Mouse (Mus musculus): ENCODE measurements around the gene Psen1. TPM values are rescaled to one million over a fixed set of nuclear protein-coding genes. Genes with fewer than 3 reads are reported as not detected.

The Psen1 gene
- polyA plus RNA-seq, 1 experiment from 2014 or later = 70.0 TPM

DNA sequence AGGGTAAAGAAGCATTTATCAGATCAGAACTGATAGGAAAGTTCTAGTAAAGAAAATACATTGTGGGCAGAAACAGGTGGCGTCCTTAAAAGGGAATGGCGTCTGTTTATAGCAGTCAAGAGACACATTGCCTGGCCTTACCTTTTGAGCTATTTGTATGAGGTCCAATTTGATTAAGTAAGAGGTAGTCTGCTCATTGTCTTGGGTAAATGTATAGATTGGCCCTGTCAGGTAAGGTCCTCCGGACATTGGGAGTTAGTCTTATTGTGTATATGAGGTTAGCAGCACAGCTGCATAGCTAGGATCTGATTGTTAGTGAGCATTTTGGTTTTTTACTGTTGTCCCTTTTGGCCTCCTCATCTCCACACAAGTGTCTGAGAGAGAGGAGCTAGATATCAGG is 6.7 kb downstream of the Psen1 start:
- Histone ChIP-seq H3K9me3 (ENCODE audit: low read length) (no peaks in the 10 kb centered on the region), H3K27me3 (ENCODE audit: insufficient read depth, low read length) (no peaks in the 10 kb centered on the region), H3K9ac (replicated peaks; ENCODE audit: low read length) (no peak overlapping the region), H3K4me2 (replicated peaks; ENCODE audit: low read depth, low read length) (no peak overlapping the region), H3K36me3 (ENCODE audit: insufficient read depth, low read length) (peaks cover 5% of the 10 kb centered on the region), H3K4me3 (ENCODE audit: low read length) (no peak overlapping the region), H3K4me1 (ENCODE audit: insufficient read depth, low read length) (peaks cover 27% of the 10 kb centered on the region), H3K27ac (ENCODE audit: low read length) (no peak overlapping the region)
- no peak for ATAC-seq (ENCODE audit: low FRiP score, low TSS enrichment)
- whole genome bisulfite sequencing = 94% methylated on average over 3 of the region's 3 CpGs

GRCm38 (mm10) chr12:83698637-83699036 is 10.7 kb downstream of the Psen1 start:
- Histone ChIP-seq H3K27me3 (ENCODE audit: insufficient read depth, low read length) (no peaks in the 10 kb centered on the region), H3K4me3 (ENCODE audit: low read length) (no peak overlapping the region), H3K4me1 (ENCODE audit: insufficient read depth, low read length) (peaks cover 15% of the 10 kb centered on the region), H3K9me3 (ENCODE audit: low read length) (no peaks in the 10 kb centered on the region), H3K36me3 (ENCODE audit: insufficient read depth, low read length) (peaks cover 2% of the 10 kb centered on the region; the same call in 1 of the 2 replicates), H3K27ac (ENCODE audit: low read length) (peak overlapping the region; percentile 52; the same call in 1 of the 2 replicates), H3K9ac (replicated peaks; ENCODE audit: low read length) (no peak overlapping the region; the same call in 1 of the 2 replicates), H3K4me2 (replicated peaks; ENCODE audit: low read depth, low read length) (no peak overlapping the region)
- no peak for ATAC-seq (ENCODE audit: low FRiP score, low TSS enrichment)
- WGBS = 77% methylated on average over 4 of the region's 4 CpGs

GRCm38 (mm10) chr12:83701608-83702007 is 13.7 kb downstream of the Psen1 start:
- Histone ChIP-seq H3K9ac (replicated peaks; ENCODE audit: low read length) (no peak overlapping the region), H3K27me3 (ENCODE audit: insufficient read depth, low read length) (no peaks in the 10 kb centered on the region), H3K27ac (ENCODE audit: low read length) (no peak overlapping the region), H3K4me1 (ENCODE audit: insufficient read depth, low read length) (peaks cover 15% of the 10 kb centered on the region), H3K4me3 (ENCODE audit: low read length) (no peak overlapping the region), H3K36me3 (ENCODE audit: insufficient read depth, low read length) (peaks cover 5% of the 10 kb centered on the region; the same call in 1 of the 2 replicates), H3K9me3 (ENCODE audit: low read length) (no peaks in the 10 kb centered on the region), H3K4me2 (replicated peaks; ENCODE audit: low read depth, low read length) (no peak overlapping the region)
- ATAC-seq (ENCODE audit: low FRiP score, low TSS enrichment) = no peak
- 95% methylated on average over 7 of the region's 7 CpGs for WGBS

- Histone ChIP-seq H3K9me3 (ENCODE audit: low read length) (no peaks in the 10 kb centered on the region), H3K9ac (replicated peaks; ENCODE audit: low read length) (no peak overlapping the region), H3K4me2 (replicated peaks; ENCODE audit: low read depth, low read length) (no peak overlapping the region), H3K4me1 (ENCODE audit: insufficient read depth, low read length) (peaks cover 15% of the 10 kb centered on the region), H3K27me3 (ENCODE audit: insufficient read depth, low read length) (no peaks in the 10 kb centered on the region), H3K36me3 (ENCODE audit: insufficient read depth, low read length) (peaks cover 5% of the 10 kb centered on the region; the same call in 1 of the 2 replicates), H3K27ac (ENCODE audit: low read length) (no peak overlapping the region), H3K4me3 (ENCODE audit: low read length) (no peak overlapping the region)
- WGBS = 78% methylated on average over 4 of the region's 4 CpGs
- ATAC-seq (ENCODE audit: low FRiP score, low TSS enrichment) = no peak
Measured at GRCm38 (mm10) chr12:83702796-83703195, 14.8 kb downstream of the Psen1 start.

GRCm38 (mm10) chr12:83706951-83707350 is 19.0 kb downstream of the Psen1 start:
- no peak for ATAC-seq (ENCODE audit: low FRiP score, low TSS enrichment)
- Histone ChIP-seq H3K36me3 (ENCODE audit: insufficient read depth, low read length) (peaks cover 6% of the 10 kb centered on the region; the same call in 1 of the 2 replicates), H3K27me3 (ENCODE audit: insufficient read depth, low read length) (no peaks in the 10 kb centered on the region), H3K9ac (replicated peaks; ENCODE audit: low read length) (no peak overlapping the region), H3K27ac (ENCODE audit: low read length) (no peak overlapping the region), H3K4me2 (replicated peaks; ENCODE audit: low read depth, low read length) (no peak overlapping the region), H3K9me3 (ENCODE audit: low read length) (no peaks in the 10 kb centered on the region), H3K4me3 (ENCODE audit: low read length) (no peak overlapping the region), H3K4me1 (ENCODE audit: insufficient read depth, low read length) (no peaks in the 10 kb centered on the region)
- 62% methylated on average over 4 of the region's 4 CpGs for WGBS

DNA sequence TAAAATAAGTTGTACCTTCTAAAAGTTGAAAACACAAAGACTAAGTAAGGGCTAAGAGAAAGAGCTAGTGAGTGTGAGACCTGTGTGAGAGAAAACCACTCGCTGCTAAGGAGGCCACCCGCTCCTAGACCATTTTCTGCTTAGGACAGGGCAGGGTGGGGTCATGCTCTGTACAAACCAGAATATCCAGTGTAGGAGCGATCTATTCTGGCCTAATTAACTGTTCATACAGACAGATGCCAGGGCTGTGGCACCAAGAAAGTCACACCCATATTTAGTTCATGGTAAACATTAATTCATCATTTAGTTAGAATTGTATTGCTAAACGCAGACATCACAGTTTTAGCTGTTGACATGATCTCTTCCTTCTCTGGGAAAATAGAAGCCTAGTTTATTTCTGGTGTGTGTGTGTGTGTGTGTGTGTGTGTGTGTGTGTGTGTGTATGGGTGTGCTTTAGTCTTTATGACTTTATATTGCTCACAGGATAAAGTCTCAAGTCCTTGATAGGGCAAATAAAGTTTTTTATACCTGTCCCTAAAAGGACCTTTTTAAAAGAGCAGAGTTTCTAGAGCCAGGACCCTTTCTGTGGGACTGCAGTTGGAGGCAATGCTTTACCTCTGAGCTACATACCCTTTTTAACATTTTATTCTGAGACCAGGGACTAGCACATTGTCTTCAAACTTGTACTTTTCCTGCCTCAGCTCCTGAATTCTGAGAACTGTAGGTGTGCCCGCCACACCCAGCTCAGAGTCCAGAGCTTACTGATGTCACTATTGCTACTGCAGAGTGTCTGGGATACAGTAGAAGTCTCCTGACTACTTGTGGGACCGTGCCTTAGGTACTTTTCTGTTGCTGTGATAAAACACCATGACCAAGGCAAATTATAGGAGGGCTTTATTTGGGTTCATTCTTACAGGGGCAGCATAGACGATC is 20.5 kb downstream of the Psen1 start:
- Histone ChIP-seq H3K9ac (replicated peaks; ENCODE audit: low read length) (no peak overlapping the region), H3K4me1 (ENCODE audit: insufficient read depth, low read length) (no peaks in the 10 kb centered on the region), H3K27ac (ENCODE audit: low read length) (no peak overlapping the region), H3K9me3 (ENCODE audit: low read length) (no peaks in the 10 kb centered on the region), H3K27me3 (ENCODE audit: insufficient read depth, low read length) (no peaks in the 10 kb centered on the region), H3K4me3 (ENCODE audit: low read length) (no peak overlapping the region), H3K36me3 (ENCODE audit: insufficient read depth, low read length) (peaks cover 20% of the 10 kb centered on the region; the same call in 1 of the 2 replicates), H3K4me2 (replicated peaks; ENCODE audit: low read depth, low read length) (no peak overlapping the region)
- ATAC-seq (ENCODE audit: low FRiP score, low TSS enrichment) = no peak
- 80% methylated on average over 7 of the region's 7 CpGs for WGBS

DNA sequence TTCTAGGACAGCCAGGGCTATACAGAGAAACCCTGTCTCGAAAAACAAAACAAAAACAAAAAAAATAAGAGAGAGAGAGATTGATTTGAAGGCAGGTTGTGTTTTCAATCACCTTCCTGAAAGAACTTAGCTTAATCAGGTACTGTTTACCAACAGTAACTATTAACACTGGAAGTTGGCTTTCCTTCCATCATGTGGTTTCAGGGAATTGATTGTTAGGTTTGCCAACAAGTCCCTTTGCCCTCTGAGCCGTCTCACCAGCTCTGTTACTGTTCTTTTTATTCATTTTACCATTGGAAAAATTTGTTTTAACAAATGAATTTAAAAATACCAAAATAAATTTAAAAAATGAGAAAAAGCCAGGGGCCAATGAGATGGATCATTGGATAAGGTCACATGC is 22.0 kb downstream of the Psen1 start:
- no peak overlapping the region for H3K27ac ChIP-seq (ENCODE audit: low read length)
- no peaks in the 10 kb centered on the region for H3K9me3 ChIP-seq (ENCODE audit: low read length)
- no peaks in the 10 kb centered on the region for H3K27me3 ChIP-seq (ENCODE audit: insufficient read depth, low read length)
- no peak overlapping the region for H3K9ac ChIP-seq (replicated peaks; ENCODE audit: low read length)
- 95% methylated on average over 2 of the region's 2 CpGs for WGBS
- ATAC-seq (ENCODE audit: low FRiP score, low TSS enrichment) = no peak
- H3K4me1 ChIP-seq (ENCODE audit: insufficient read depth, low read length) = no peaks in the 10 kb centered on the region
- H3K4me3 ChIP-seq (ENCODE audit: low read length) = no peak overlapping the region
- peaks cover 25% of the 10 kb centered on the region; the same call in 1 of the 2 replicates for H3K36me3 ChIP-seq (ENCODE audit: insufficient read depth, low read length)
- no peak overlapping the region for H3K4me2 ChIP-seq (replicated peaks; ENCODE audit: low read depth, low read length)

DNA sequence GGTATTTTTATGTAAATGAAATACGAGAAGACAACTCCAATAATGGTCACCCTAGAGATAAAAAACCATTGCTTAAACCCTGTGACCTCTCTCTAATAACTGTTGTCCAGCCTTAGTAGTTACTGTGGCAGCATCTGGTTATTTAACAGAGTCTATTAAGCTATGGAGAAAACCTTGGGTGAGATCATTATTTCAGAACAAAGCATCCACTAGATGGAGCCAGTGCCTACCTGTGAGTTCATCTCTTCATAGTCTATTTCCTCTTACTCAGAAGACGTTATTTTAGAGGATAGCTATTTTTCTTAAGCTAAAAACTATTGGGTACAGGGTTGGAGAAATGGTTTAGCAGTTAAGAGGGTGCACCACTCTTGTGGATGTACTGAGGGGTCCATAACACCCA is 25.8 kb downstream of the Psen1 start:
- Histone ChIP-seq H3K9me3 (ENCODE audit: low read length) (no peaks in the 10 kb centered on the region), H3K4me2 (replicated peaks; ENCODE audit: low read depth, low read length) (no peak overlapping the region), H3K4me3 (ENCODE audit: low read length) (no peak overlapping the region), H3K36me3 (ENCODE audit: insufficient read depth, low read length) (peaks cover 37% of the 10 kb centered on the region), H3K4me1 (ENCODE audit: insufficient read depth, low read length) (no peaks in the 10 kb centered on the region), H3K27me3 (ENCODE audit: insufficient read depth, low read length) (no peaks in the 10 kb centered on the region), H3K27ac (ENCODE audit: low read length) (no peak overlapping the region), H3K9ac (replicated peaks; ENCODE audit: low read length) (no peak overlapping the region)
- 43% methylated on average over 2 of the region's 2 CpGs for whole genome bisulfite sequencing
- no peak; the same call in 1 of the 2 replicates for ATAC-seq (ENCODE audit: low FRiP score, low TSS enrichment)

DNA sequence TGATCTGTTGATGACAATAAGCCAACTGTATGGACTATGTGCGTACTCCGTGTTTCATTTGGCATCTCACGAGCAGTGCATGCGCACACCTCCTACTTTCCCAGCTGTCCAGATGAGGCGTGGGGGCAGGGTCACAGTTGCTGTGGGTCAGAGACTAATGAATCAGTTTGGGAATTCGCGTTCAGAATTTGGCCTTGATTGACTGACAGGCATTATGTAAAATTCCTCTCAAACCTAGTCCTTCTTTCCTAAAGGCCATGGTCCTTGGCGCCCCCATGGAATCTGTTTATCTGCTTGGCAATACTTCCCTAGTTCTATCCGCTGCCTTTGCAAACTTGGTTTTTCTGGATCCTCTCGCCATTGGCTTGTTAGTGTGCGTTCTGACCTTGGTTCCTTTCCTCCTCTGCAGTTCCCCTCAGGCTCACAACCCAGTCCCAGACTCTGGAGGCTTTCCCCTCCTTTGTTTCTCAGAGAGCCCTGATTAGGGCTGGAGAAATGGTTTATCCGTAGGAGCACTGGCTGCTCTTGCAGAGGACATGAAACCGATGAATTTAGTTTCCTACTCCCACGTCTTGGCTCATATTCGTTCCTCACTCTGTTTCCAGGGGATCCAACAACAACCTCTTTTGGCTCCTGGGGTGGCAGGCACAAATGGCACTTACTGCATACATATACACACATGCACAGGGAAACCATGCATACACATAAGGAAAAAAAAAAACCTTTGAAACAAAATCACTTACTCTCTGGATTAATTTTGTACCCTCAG is 28.6 kb downstream of the Psen1 start:
- peaks cover 9% of the 10 kb centered on the region for H3K4me1 ChIP-seq (ENCODE audit: insufficient read depth, low read length)
- 81% methylated on average over 15 of the region's 15 CpGs for WGBS
- no peak overlapping the region for H3K4me2 ChIP-seq (replicated peaks; ENCODE audit: low read depth, low read length)
- no peak overlapping the region for H3K9ac ChIP-seq (replicated peaks; ENCODE audit: low read length)
- no peaks in the 10 kb centered on the region for H3K9me3 ChIP-seq (ENCODE audit: low read length)
- no peak overlapping the region for H3K4me3 ChIP-seq (ENCODE audit: low read length)
- no peaks in the 10 kb centered on the region for H3K27me3 ChIP-seq (ENCODE audit: insufficient read depth, low read length)
- no peak overlapping the region for H3K27ac ChIP-seq (ENCODE audit: low read length)
- H3K36me3 ChIP-seq (ENCODE audit: insufficient read depth, low read length) = peaks cover 37% of the 10 kb centered on the region
- ATAC-seq (ENCODE audit: low FRiP score, low TSS enrichment) = no peak

Measured in kidney, embryonic 16.5 days (tissue).